Mouse (Mus musculus): ENCODE measurements around the gene Vmn1r210.

DNA sequence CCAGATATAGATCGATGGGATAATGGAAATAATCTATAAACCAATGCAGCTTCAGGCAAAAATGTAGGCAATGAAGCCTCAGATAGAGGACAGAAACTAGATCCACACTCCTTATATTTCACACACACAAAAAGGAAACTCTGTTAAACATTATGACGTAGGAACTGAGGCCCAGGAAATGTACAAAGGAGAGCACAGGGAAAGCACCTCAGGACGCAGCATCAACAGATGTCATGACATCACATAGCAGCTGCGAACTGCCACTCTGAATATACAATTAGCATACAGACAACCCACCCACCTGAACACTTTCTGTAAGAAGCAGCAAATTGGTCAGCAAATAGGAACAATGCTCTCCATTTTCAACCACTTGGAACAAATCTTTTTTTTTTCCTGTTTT is 23.6 kb upstream of the Vmn1r210 start:
- TF ChIP-seq POLR2A (IDR thresholded peaks at IDR 0.05; ENCODE audit: borderline replicate concordance, insufficient read depth, low read length) (no peak), CTCF (IDR thresholded peaks at IDR 0.05; ENCODE audit: borderline replicate concordance, insufficient read depth, low read depth, low read length) (no peak)

Data from cerebellum, adult 2 months (tissue).